Mouse (Mus musculus) MEL (cell line): ENCODE results near the gene Haus5. TPM values are rescaled to one million over a fixed set of nuclear protein-coding genes. Genes with fewer than 3 reads are reported as not detected.

Experiments
- DNase-seq: peaks from one replicate; pipeline ENCODE4 v3.0.0; 2011; ENCODE audit warnings: low read depth, low spot score
- H3K27ac ChIP-seq: 2 replicates; pipeline ENCODE4 v1.5.1; 2012; ENCODE audit warnings: low read depth, mild to moderate bottlenecking, control low read depth, low read length, moderate library complexity; ENCODE audit not compliant: control insufficient read depth
- H3K27me3 ChIP-seq, 2 experiments: fragments of 150-350 bp in 1 of 2; sonication (generic) in 1 of 2; 2 replicates each; pipeline ENCODE4 v1.6.1; 2012; ENCODE audit warnings: low read length in 2 of 2, mild to moderate bottlenecking in 2 of 2, improper control_type of control experiment in 1 of 2, moderate library complexity in 1 of 2; ENCODE audit not compliant: insufficient read depth in 2 of 2, control insufficient read depth in 1 of 2
- H3K36me3 ChIP-seq, 2 experiments: 2 replicates each; pipeline ENCODE4 v1.6.1; 2012 to 2014; ENCODE audit warnings: low read length in 2 of 2, improper control_type of control experiment in 1 of 2, inconsistent platforms in 1 of 2, mild to moderate bottlenecking in 1 of 2; ENCODE audit not compliant: insufficient read depth in 2 of 2, control insufficient read depth in 1 of 2
- H3K4me1 ChIP-seq, 2 experiments: fragments of 150-350 bp in 1 of 2; sonication (generic) in 1 of 2; 2 replicates each; pipeline ENCODE4 v1.6.1; 2012; ENCODE audit warnings: low read length in 2 of 2, improper control_type of control experiment in 1 of 2, mild to moderate bottlenecking in 1 of 2; ENCODE audit not compliant: insufficient read depth in 2 of 2, control insufficient read depth in 1 of 2
- H3K4me3 ChIP-seq, 2 experiments: fragments of 150-350 bp in 1 of 2; sonication (generic) in 1 of 2; 2 replicates each; pipeline ENCODE4 v1.5.1; 2012; ENCODE audit warnings: low read depth in 2 of 2, low read length in 2 of 2, mild to moderate bottlenecking in 2 of 2, moderate library complexity in 2 of 2, control low read depth in 1 of 2, improper control_type of control experiment in 1 of 2; ENCODE audit not compliant: control insufficient read depth in 1 of 2, insufficient read depth in 1 of 2
- H3K79me2 ChIP-seq: 2 replicates; pipeline ENCODE4 v1.6.1; 2012; ENCODE audit warnings: mild to moderate bottlenecking, low read length, moderate library complexity; ENCODE audit not compliant: control insufficient read depth, poor library complexity, insufficient read depth
- H3K9ac ChIP-seq: 2 replicates; pipeline ENCODE4 v1.6.1; 2012; ENCODE audit warnings: low read depth, mild to moderate bottlenecking, control low read depth, low read length, moderate library complexity; ENCODE audit not compliant: control insufficient read depth, poor library complexity, severe bottlenecking
- H3K9me3 ChIP-seq: fragments of 150-350 bp; sonication (generic); replicated peaks from 2 replicates; pipeline ENCODE4 v1.6.1; 2012; ENCODE audit warnings: mild to moderate bottlenecking, low read length, improper control_type of control experiment, moderate library complexity; ENCODE audit not compliant: insufficient read depth
- BHLHE40 ChIP-seq: IDR thresholded peaks from 2 replicates; pipeline ENCODE4 v1.6.1; 2012; ENCODE audit warnings: low read depth, mild to moderate bottlenecking, inconsistent platforms, low read length, improper control_type of control experiment, borderline replicate concordance
- CHD1 ChIP-seq: IDR thresholded peaks from 2 replicates; pipeline ENCODE4 v1.6.1; 2012; ENCODE audit warnings: low read depth, mild to moderate bottlenecking, inconsistent platforms, low read length, improper control_type of control experiment
- CHD2 ChIP-seq: IDR thresholded peaks from 2 replicates; pipeline ENCODE4 v1.6.1; 2011; ENCODE audit warnings: low read length, improper control_type of control experiment
- CTCF ChIP-seq, 3 experiments: IDR thresholded peaks in 2 of 3; conservative IDR thresholded peaks in 1 of 3; 2 replicates each; pipeline ENCODE4 v1.5.1; 2011 to 2012; ENCODE audit warnings: low read length in 3 of 3, low read depth in 2 of 3, mild to moderate bottlenecking in 2 of 3, improper control_type of control experiment in 1 of 3, inconsistent platforms in 1 of 3, mixed read lengths in 1 of 3, moderate library complexity in 1 of 3; ENCODE audit not compliant: control insufficient read depth in 1 of 3, insufficient read depth in 1 of 3, poor library complexity in 1 of 3, severe bottlenecking in 1 of 3
- E2F4 ChIP-seq: IDR thresholded peaks from 2 replicates; pipeline ENCODE4 v1.6.1; 2011; ENCODE audit warnings: low read depth, low read length, improper control_type of control experiment, borderline replicate concordance
- ELF1 ChIP-seq: IDR thresholded peaks from 2 replicates; pipeline ENCODE4 v1.6.1; 2014; ENCODE audit warnings: low read depth, mild to moderate bottlenecking, inconsistent platforms, low read length, improper control_type of control experiment, moderate library complexity
- EP300 ChIP-seq, 2 experiments: IDR thresholded peaks; 2 replicates each; pipeline ENCODE4 v1.6.1; 2011; ENCODE audit warnings: improper control_type of control experiment in 2 of 2, low read length in 2 of 2, low read depth in 1 of 2, mild to moderate bottlenecking in 1 of 2
- ETS1 ChIP-seq: IDR thresholded peaks from 2 replicates; pipeline ENCODE4 v1.6.1; 2012; ENCODE audit warnings: low read depth, mild to moderate bottlenecking, inconsistent platforms, low read length, improper control_type of control experiment, moderate library complexity
- GABPA ChIP-seq: IDR thresholded peaks from 2 replicates; pipeline ENCODE4 v1.6.1; 2012; ENCODE audit warnings: low read depth, mild to moderate bottlenecking, inconsistent platforms, low read length, improper control_type of control experiment, moderate library complexity
- GATA1 ChIP-seq: IDR thresholded peaks from 2 replicates; pipeline ENCODE4 v1.6.1; 2011; ENCODE audit warnings: low read depth, low read length, improper control_type of control experiment
- HCFC1 ChIP-seq: IDR thresholded peaks from 2 replicates; pipeline ENCODE4 v1.6.1; 2012; ENCODE audit warnings: low read depth, mild to moderate bottlenecking, inconsistent platforms, low read length, improper control_type of control experiment, moderate library complexity
- JUND ChIP-seq: IDR thresholded peaks from 2 replicates; pipeline ENCODE4 v1.6.1; 2011; ENCODE audit warnings: low read depth, mild to moderate bottlenecking, improper control_type of control experiment, low read length
- KAT2A ChIP-seq: conservative IDR thresholded peaks from 2 replicates; pipeline ENCODE4 v1.6.1; 2012; ENCODE audit warnings: low read depth, low read length, improper control_type of control experiment, inconsistent platforms
- MAFK ChIP-seq: IDR thresholded peaks from 2 replicates; pipeline ENCODE4 v1.6.1; 2011; ENCODE audit warnings: low read depth, mild to moderate bottlenecking, low read length, improper control_type of control experiment, borderline replicate concordance
- MAX ChIP-seq: IDR thresholded peaks from 2 replicates; pipeline ENCODE4 v1.6.1; 2011; ENCODE audit warnings: low read length, improper control_type of control experiment
- MAZ ChIP-seq: IDR thresholded peaks from 2 replicates; pipeline ENCODE4 v1.6.1; 2012; ENCODE audit warnings: low read depth, mild to moderate bottlenecking, inconsistent platforms, low read length, improper control_type of control experiment
- MEF2A ChIP-seq: IDR thresholded peaks from 2 replicates; pipeline ENCODE4 v1.6.1; 2014; ENCODE audit warnings: low read depth, mild to moderate bottlenecking, inconsistent platforms, low read length, improper control_type of control experiment; ENCODE audit not compliant: poor library complexity, insufficient replicate concordance, severe bottlenecking; ENCODE audit errors: extremely low read depth
- MXI1 ChIP-seq: IDR thresholded peaks from 2 replicates; pipeline ENCODE4 v1.6.1; 2011; ENCODE audit warnings: mild to moderate bottlenecking, low read depth, low read length, improper control_type of control experiment
- MYB ChIP-seq: IDR thresholded peaks from 2 replicates; pipeline ENCODE4 v1.6.1; 2011; ENCODE audit warnings: mild to moderate bottlenecking, low read depth, low read length, improper control_type of control experiment
- MYC ChIP-seq: IDR thresholded peaks from 2 replicates; pipeline ENCODE4 v1.6.1; 2011; ENCODE audit warnings: low read depth, mild to moderate bottlenecking, low read length, improper control_type of control experiment, moderate library complexity
- NELFE ChIP-seq: IDR thresholded peaks from 2 replicates; pipeline ENCODE4 v1.6.1; 2011; ENCODE audit warnings: low read depth, low read length, improper control_type of control experiment
- NRF1 ChIP-seq: IDR thresholded peaks from 2 replicates; pipeline ENCODE4 v1.6.1; 2014; ENCODE audit warnings: low read depth, mild to moderate bottlenecking, inconsistent platforms, low read length, improper control_type of control experiment, moderate library complexity; ENCODE audit not compliant: poor library complexity, insufficient read depth, severe bottlenecking
- POLR2AphosphoS2 ChIP-seq: IDR thresholded peaks from 2 replicates; pipeline ENCODE4 v1.6.1; 2011; ENCODE audit warnings: low read length, improper control_type of control experiment
- POLR2AphosphoS5 ChIP-seq: IDR thresholded peaks from 2 replicates; pipeline ENCODE4 v1.6.1; 2012; ENCODE audit warnings: low read depth, borderline replicate concordance, mild to moderate bottlenecking, inconsistent platforms, low read length, moderate library complexity, mixed read lengths
- RAD21 ChIP-seq: IDR thresholded peaks from 2 replicates; pipeline ENCODE4 v1.6.1; 2011; ENCODE audit warnings: mild to moderate bottlenecking, low read depth, low read length, improper control_type of control experiment
- SMC3 ChIP-seq: IDR thresholded peaks from 2 replicates; pipeline ENCODE4 v1.6.1; 2011; ENCODE audit warnings: low read depth, low read length, improper control_type of control experiment
- TBP ChIP-seq: IDR thresholded peaks from 2 replicates; pipeline ENCODE4 v1.8.0; 2011; ENCODE audit warnings: low read depth, low read length, improper control_type of control experiment
- TCF12 ChIP-seq: IDR thresholded peaks from 2 replicates; pipeline ENCODE4 v1.6.1; 2014; ENCODE audit warnings: low read depth, mild to moderate bottlenecking, inconsistent platforms, low read length, improper control_type of control experiment, moderate library complexity
- UBTF ChIP-seq: IDR thresholded peaks from 2 replicates; pipeline ENCODE4 v1.6.1; 2012; ENCODE audit warnings: low read depth, mild to moderate bottlenecking, inconsistent platforms, low read length, improper control_type of control experiment, moderate library complexity, borderline replicate concordance; ENCODE audit not compliant: insufficient read depth
- USF2 ChIP-seq, 2 experiments: IDR thresholded peaks; 2 replicates each; pipeline ENCODE4 v1.6.1; 2011 to 2012; ENCODE audit warnings: improper control_type of control experiment in 2 of 2, low read length in 2 of 2, borderline replicate concordance in 1 of 2, inconsistent platforms in 1 of 2, low read depth in 1 of 2, mild to moderate bottlenecking in 1 of 2; ENCODE audit not compliant: insufficient read depth in 1 of 2
- ZC3H11A ChIP-seq: IDR thresholded peaks from 2 replicates; pipeline ENCODE4 v1.6.1; 2012; ENCODE audit warnings: low read depth, mild to moderate bottlenecking, inconsistent platforms, low read length, improper control_type of control experiment
- ZKSCAN1 ChIP-seq: IDR thresholded peaks from 2 replicates; pipeline ENCODE4 v1.6.1; 2012; ENCODE audit warnings: low read depth, mild to moderate bottlenecking, inconsistent platforms, low read length, improper control_type of control experiment, moderate library complexity
- ZMIZ1 ChIP-seq: IDR thresholded peaks from 2 replicates; pipeline ENCODE4 v1.6.1; 2012; ENCODE audit warnings: low read depth, mild to moderate bottlenecking, inconsistent platforms, low read length, improper control_type of control experiment, moderate library complexity
- ZNF384 ChIP-seq: IDR thresholded peaks from 2 replicates; pipeline ENCODE4 v1.6.1; 2012; ENCODE audit warnings: low read depth, mild to moderate bottlenecking, inconsistent platforms, low read length, improper control_type of control experiment
- polyA plus RNA-seq, 2 experiments: library from polyadenylated mRNA; stranded (reverse) in 1 of 2; unstranded in 1 of 2; fragments of >175 nt in 1 of 2; fragments of >200 nt in 1 of 2; gene quantifications; 2 replicates each; pipeline versions ENCODE4 v1.2.1 to v1.2.4; 2012; ENCODE audit warnings: low replicate concordance in 2 of 2, low read depth in 1 of 2; ENCODE audit not compliant: insufficient read length in 2 of 2, insufficient read depth in 1 of 2, missing spikeins in 1 of 2
- total RNA-seq: library from RNA; depleted of rRNA; stranded (reverse); fragments of 300-350 nt; gene quantifications from 2 replicates; pipeline ENCODE4 v1.2.3, GENCODE M21; 2012; rRNA removed

Gene Haus5
- total RNA-seq: 34.3 and 35.0 TPM in 2 replicates
- polyA plus RNA-seq: 10 to 100 TPM in 1 of 2 experiments, not detected in 1; 55.9 TPM

GRCm38 (mm10) chr7:30664529-30665200, at the start of gene Haus5:
TSS of gene Haus5 (minus strand) at chr7:30664994.
- H3K4me1 ChIP-seq: no peaks in the 10 kb centered on the region
- H3K9ac ChIP-seq: peak within 1 kb of the TSS; percentile 95
- H3K27ac ChIP-seq: peak within 1 kb of the TSS; percentile 60
- DNase-seq: peak; percentile 97
- peak within 1 kb of the TSS; percentile 82 to 93 for H3K4me3 ChIP-seq
- peaks cover 3% of the 10 kb centered on the region; the same call in 1 of the 2 replicates for H3K79me2 ChIP-seq
- peaks cover 0 to 2% of the 10 kb centered on the region in 2 experiments; a peak in 3 of 4 replicates for H3K27me3 ChIP-seq
- no peaks in the 10 kb centered on the region for H3K36me3 ChIP-seq
- no peaks in the 10 kb centered on the region for H3K9me3 ChIP-seq
- TF ChIP-seq NRF1 (no peak), CHD1 (no peak), MXI1 (peak; percentile 91), MEF2A (no peak), MYC (no peak), NELFE (peak; percentile 48), ZKSCAN1 (no peak), CHD2 (peak; percentile 90), MAZ (no peak), CTCF (IDR thresholded peaks at IDR 0.05 in 2 of 3, conservative IDR thresholded peaks at IDR 0.05 in 1 of 3; ENCODE audit: control insufficient read depth in 1 of 3, insufficient read depth in 1 of 3, low read depth in 2 of 3, low read length in 3 of 3, poor library complexity in 1 of 3, severe bottlenecking in 1 of 3) (0 out of 6 replicates have a peak, but pooled peaks of 1 of the 3 experiments have one; percentile 4), TCF12 (peak; percentile 44; the same call in 1 of the 2 replicates), USF2 (IDR thresholded peaks at IDR 0.05; ENCODE audit: borderline replicate concordance in 1 of 2, insufficient read depth in 1 of 2, low read depth in 1 of 2, low read length in 2 of 2) (no peak), RAD21 (no peak), POLR2AphosphoS5 (no peak), UBTF (no peak), ZC3H11A (no peak), MAFK (no peak), E2F4 (peak; percentile 91; the same call in 1 of the 2 replicates), ZNF384 (no peak), TBP (peak; percentile 90), ETS1 (peak; percentile 67; the same call in 1 of the 2 replicates), GATA1 (no peak), HCFC1 (peak; percentile 93), MYB (no peak), GABPA (no peak), POLR2AphosphoS2 (no peak; the same call in 1 of the 2 replicates), KAT2A (peak; percentile 59; the same call in 1 of the 2 replicates), SMC3 (no peak), MAX (no peak; the same call in 1 of the 2 replicates), ELF1 (0 out of 2 replicates have a peak, but pooled peaks have one; percentile 49), ZMIZ1 (peak; percentile 67; the same call in 1 of the 2 replicates), EP300 (IDR thresholded peaks at IDR 0.05; ENCODE audit: low read depth in 1 of 2, low read length in 2 of 2) (no peak), BHLHE40 (no peak), JUND (no peak)
